Mouse (Mus musculus): ENCODE measurements around the gene Fam104a. TPM values are rescaled to one million over a fixed set of nuclear protein-coding genes. Genes with fewer than 3 reads are reported as not detected.
A peak's percentile ranks its signal among the peaks of the same experiment; 100 is the strongest.
"Not testable (repeated sequence)": the region's sequence is repeated elsewhere in the genome, so short reads cannot be mapped to it uniquely, and the experiment has no call there.

Gene Fam104a
- total RNA-seq, 2 experiments from 2014 or later = 28.3 to 31.6 TPM

DNA sequence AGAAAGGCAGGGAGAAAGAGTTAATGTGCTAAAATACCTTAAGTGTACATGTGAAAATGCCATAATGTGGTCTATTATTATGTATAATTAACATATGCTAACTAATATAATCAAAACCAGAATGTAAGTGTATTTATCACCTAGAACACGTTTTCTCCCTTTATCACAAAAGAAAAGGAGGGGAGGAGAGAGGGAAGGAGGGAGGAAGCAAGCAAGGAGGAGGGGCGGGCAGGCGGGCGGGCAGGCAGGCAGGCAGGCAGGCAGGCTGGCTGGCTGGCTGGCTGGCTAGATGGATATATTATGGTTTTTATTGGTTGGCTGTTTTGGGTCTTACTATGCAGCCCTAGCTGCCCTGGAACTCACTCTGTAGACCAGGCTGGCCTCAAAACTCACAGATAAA, 14.2 kb downstream of the Fam104a start:
- intact Hi-C loops (cut with DNase I) = no loop called here
- no peak for DNase-seq (ENCODE audit: low spot score in 2 of 2)

DNA sequence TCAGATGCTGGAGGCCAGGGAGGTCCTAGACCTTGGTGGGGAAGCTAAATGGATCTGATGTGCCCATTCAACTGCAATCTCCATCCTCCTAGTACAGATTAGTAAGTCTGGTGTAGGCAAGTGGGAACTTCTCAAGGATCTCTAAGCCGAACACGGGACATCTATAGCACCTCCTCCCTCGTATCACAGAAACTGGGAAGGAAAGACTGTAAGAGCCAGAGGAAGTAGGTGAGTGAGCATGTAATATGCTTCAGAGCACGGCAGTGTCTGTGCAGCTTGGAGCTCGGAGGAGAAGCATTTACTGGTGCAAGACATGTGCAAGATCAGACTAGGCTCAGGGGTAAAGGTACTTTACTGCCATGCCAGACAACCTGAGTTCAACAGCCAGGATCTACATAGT, 15.1 kb downstream of the Fam104a start:
- intact Hi-C loops (cut with DNase I) = no loop called here
- DNase-seq (ENCODE audit: low spot score in 2 of 2) = no peak

DNA sequence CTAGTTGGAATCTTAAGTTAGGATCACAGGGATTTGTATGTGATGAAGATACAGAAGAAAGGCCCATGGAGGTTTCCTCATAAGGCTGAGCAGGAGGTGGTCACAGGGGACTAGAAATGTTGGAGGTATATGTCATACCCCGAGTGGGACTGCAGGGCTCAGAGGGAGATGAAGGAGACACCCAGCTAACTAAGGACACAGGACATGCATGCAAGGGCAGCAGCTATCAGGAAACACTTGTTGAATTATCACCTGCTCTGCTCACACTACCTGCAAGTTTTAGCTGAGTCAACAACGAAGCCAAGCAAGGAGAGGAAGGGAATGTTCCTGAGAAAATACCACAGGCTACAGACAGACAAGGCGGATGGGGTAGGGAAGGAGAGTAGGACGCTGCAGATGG, 16.3 kb downstream of the Fam104a start:
- intact Hi-C loops (cut with DNase I) = no loop called here
- DNase-seq (ENCODE audit: low spot score in 2 of 2) = no peak

DNA sequence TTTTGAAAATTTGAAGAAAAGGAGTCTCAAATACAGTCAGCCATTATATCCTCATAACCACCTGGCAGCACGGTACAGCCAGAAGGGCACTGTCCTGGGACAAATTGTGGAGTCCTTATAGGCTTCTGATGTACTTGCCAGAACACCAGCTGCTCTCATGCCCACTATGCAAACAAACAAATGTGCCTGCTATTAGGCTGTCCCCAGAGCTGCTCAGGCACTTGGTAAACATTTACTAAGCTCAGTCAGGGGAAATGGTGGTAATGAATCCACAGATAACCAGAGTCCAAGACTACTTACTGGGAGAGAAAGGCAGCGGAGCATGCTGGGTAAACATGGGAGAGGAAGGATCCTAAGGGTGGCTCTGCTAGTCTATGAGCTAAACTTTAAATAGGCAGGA, 16.8 kb downstream of the Fam104a start:
- no peak for DNase-seq (ENCODE audit: low spot score in 2 of 2)
- intact Hi-C loops (cut with DNase I) = no loop called here

DNA sequence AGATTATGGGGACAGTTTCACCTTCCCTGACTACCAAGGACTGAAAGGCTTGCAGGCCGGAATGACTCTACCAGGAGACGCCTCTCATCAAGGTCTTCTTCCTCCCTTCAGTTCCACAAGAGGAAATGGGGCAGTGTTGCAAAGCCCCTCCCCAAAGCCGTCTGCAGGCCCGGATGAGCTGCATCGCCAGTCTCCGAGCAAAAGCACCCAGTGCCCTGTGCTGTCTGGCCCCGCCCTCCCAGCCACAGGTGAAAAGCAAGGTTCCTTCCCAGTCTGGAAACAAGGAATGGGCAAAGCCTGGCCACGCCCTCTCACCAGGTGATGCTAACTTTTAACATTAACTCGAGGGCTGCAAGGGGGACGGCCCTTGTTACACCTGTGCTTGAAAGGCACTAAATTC, 17.3 kb downstream of the Fam104a start:
- no peak for DNase-seq (ENCODE audit: low spot score in 2 of 2)
- intact Hi-C loops (cut with DNase I) = no loop called here

DNA sequence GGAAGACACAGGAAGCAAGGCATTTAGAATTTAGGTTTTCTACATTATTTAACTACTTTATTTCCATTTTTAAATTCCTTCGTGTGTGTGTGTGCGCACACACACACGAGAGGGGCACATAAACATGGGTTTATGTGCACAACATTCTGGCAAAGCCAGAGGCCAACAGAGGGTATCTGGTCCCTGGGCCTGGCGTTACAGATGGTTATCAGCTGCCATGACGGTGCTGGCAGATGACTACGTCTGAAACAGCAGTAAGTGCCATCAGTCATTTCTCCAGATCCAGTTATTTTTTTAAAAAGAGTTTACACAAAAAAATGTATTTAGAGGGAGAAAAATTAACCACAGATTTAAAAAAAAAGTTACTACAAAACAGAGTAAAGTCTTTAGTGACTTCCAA, 17.8 kb downstream of the Fam104a start:
- no peak for DNase-seq (ENCODE audit: low spot score in 2 of 2)
- intact Hi-C loops (cut with DNase I) = no loop called here

DNA sequence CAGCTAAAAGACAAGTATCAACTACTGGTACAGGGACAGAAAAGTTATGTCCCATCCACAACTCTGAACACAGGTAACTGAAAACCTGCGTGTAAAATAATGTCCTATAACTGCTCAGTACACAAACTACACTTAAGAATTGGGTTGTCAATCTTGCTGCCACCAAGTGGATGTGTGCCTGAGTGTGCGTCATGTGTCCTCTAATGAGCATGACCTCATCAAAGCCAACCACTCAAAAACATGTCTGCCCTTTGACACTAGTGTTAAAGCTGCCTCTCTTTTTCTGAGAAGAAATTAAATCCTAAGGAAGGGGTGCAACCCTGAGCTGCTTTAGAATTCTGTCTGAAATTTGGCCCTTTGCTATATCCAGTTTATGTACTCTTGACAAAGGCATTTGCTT, 19.7 kb downstream of the Fam104a start:
- intact Hi-C loops (cut with DNase I) = no loop called here
- DNase-seq (ENCODE audit: low spot score in 2 of 2) = no peak

DNA sequence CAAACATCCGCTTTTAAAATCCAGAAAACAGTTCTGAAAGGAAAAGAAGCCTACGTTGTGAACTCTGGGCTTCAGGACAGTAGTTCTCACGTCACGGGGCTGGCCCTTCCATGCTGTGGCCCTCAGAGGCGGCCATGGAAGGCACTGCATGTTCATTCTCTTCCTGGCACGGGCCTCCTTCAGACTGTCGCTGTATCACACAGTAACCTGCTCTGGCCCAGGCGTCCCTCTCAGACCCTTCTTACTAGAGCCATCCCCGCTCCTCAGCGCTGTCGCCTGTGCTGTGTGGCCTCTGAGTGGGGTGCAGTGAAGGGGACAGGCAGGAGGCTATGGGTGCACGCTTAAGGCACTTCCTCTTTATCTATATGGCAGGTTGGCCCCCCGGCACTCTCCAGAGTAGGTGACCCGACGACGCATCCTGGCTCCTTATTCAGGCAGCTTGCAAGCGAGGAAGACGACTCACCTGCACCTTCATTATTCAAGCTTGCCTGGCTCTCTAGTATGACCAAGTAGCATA, 22.1 kb downstream of the Fam104a start:
- intact Hi-C loops (cut with DNase I) = no loop called here
- DNase-seq (ENCODE audit: low spot score in 2 of 2) = no peak

DNA sequence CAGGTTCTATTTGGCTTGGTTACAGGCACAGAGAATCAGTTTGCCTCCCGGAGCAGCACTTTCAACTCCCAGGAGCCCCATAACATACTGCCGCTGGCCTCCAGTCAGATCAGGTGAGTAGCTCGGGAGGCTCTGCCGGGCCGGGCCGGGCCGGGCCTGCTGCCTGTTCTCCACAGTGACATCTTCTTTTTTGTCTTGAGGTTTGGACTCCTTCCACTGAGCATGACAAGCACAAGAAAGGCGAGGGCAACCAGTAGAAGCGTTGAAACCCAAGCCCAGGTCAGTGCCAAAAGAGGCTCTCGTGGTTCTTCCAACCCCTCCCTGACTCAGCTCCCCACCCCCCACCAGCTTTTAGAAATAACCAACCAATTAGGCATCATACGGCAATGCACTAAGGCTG, 23.0 kb downstream of the Fam104a start:
- intact Hi-C loops (cut with DNase I) = no loop called here
- DNase-seq (ENCODE audit: low spot score in 2 of 2) = no peak

DNA sequence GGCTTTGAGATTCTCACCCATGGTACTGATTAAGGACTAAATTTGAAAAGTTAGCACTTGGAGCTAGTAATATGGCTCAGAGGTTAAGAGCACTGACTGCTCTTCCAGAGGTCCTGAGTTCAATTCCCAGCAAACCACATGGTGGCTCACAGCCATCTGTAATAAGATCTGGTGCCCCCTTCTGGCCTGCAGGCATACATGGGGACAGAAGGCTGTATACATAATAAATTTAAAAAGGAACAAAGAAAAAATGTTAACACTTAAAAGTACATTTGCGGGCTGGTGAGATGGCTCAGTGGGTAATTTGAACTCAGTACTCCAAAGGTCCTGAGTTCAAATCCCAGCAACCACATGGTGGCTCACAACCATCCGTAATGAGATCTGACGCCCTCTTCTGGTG, 23.7 kb downstream of the Fam104a start:
- intact Hi-C loops (cut with DNase I); DNase-seq (ENCODE audit: low spot score in 2 of 2): not testable (repeated sequence)

DNA sequence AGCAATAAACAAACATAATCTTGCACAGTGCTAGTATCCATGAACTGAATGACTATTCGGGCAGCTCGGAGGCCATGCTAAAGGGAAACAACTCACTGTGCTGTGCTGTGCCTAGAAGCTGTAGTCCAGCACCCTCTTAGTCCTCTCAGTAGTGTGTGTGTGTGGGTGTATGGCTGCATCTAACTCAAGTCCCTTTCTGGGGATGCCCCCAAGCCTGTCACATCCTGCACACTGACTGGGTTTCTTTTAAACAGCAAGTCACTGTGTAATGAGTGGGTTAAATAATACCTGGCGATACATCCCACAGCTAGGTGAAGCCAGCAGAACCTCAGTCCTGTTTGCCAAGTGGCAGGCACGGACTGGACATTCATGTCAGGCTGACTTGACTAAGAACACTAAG, 25.2 kb downstream of the Fam104a start:
- no peak for DNase-seq (ENCODE audit: low spot score in 2 of 2)
- intact Hi-C loops (cut with DNase I) = no loop called here

DNA sequence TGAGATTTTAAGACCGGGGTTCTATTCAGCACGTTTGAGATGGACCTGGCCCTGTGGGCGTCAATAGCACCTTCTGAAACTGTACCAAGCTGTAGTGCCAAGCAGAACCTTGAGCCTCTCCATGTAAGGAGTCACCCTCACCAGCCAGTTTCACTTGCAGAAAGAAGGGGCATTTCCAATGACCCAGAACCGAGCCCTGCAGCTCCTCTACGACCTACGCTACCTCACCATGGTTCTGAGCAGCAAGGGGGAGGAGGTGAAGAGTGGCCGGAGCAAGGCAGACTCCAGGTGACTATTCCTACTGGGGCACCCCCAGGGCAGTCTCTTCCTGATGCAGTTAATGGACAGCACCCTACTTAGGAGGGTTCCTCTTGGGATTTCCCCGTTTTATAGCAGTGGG, 25.6 kb downstream of the Fam104a start:
- no peak for DNase-seq (ENCODE audit: low spot score in 2 of 2)
- intact Hi-C loops (cut with DNase I) = no loop called here

DNA sequence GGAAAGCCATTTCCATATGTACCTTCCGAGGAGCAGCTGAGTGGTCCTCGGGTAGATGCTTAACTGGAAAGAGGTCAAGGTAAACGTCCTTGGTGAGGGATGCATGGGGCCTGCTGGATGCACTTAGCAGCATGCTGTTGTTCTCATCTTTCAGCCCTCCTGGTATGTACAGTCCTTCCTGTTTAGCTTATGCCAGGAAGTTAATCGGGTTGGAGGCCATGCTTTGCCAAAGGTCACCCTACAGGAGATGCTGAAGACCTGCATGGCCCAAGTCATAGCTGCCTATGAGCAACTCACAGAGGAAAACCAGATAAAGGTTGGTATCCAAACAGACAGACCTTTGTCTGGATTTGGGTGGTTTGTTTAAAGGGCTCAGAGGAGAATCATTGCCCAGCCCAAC, 26.7 kb downstream of the Fam104a start:
- intact Hi-C loops (cut with DNase I) = no loop called here
- DNase-seq (ENCODE audit: low spot score in 2 of 2) = no peak

DNA sequence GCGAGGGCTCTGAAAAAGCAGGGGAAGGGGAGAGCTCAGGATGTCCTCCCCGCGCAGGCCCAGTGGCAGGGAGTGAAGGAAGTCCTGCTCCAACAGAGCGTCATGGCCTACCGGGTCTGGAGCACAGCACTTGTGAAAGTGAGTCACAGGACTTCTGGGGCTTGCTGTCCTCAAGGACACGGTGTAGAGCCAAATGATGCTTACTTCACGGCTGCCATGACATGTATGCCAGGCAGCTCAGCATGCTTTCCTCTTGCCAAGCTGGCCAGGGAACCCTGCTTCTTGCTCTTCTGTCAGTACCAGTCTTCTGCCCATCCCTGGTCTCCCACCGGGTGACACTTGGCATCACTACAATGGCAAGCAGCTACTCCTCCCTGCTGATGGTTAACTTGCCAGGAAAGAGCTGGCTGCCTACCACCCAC, 27.4 kb downstream of the Fam104a start:
- DNase-seq (ENCODE audit: low spot score in 2 of 2) = no peak
- intact Hi-C loops (cut with DNase I) = no loop called here

DNA sequence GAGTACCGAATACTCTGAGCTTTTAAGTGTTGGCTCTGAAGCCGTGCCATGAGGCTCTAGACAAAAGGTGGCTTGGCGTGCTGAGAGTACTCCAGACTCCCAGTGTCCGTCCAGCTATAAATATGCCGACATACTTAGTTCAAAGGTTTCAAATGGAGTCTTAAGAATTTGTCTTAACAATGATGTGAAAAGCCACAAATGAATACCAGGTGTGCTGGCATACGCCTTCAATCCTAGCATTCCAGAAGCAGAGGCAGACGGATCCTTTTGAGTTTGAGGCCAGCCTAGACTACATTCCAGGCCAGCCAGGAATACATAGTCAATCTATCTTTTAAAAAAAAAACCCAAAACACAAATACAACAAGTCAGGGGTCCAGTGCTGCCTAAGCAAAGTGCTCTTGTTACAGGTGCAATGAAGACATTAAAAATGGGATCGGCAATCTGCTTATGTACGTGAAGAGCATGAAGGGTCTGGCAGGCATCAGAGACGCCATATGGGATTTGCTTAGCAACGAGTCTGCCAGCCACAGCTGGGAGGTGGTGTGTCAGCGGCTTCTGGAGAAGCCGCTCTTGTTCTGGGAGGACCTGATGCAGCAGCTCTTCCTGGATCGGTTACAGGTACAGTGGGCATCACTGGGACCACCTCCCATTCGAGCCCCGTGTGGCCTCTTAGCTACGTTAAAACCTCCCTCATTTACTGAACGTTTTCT, 29.2 kb downstream of the Fam104a start:
- intact Hi-C loops (cut with DNase I) = no loop called here
- DNase-seq (ENCODE audit: low spot score in 2 of 2) = peak in 1 of 2 experiments; percentile 47

DNA sequence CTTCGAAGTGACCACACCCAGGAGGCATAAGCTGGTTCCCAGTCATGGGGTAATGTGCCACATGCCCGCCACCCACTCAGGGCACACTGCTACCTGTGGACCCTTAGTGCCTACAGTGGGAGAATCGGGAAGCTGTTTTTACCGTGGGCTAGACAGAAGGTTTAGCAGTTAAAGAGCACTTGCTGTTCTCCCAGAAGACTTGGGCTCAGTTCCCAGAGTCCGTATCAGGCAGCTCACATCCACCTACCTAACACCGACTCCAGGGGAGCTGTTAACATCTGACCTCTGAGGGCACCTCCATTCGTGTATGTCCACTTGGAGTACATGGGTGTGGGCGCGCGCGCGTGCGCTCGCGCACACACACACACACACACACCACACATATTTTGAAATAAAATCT, 29.9 kb downstream of the Fam104a start:
- DNase-seq (ENCODE audit: low spot score in 2 of 2) = no peak
- intact Hi-C loops (cut with DNase I) = no loop called here

DNA sequence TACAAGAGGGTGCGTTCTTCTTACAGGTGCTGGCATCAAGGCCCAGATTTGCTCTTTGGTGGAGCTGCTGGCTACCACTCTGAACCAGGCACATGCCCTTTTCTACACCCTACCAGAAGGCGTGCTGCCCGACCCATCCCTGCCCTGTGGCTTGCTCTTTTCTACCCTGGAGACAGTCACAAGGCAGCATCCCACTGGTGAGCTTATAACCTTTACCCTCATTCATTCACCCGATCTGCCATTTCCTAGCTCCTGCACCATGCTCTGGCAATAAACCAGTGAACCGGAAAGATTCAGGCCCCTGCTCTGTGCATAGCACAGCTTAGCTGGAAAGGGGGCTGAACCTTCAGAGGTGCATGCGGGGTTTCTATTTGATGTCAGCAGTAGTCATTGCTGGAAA, 31.4 kb downstream of the Fam104a start:
- intact Hi-C loops (cut with DNase I) = no loop called here

DNA sequence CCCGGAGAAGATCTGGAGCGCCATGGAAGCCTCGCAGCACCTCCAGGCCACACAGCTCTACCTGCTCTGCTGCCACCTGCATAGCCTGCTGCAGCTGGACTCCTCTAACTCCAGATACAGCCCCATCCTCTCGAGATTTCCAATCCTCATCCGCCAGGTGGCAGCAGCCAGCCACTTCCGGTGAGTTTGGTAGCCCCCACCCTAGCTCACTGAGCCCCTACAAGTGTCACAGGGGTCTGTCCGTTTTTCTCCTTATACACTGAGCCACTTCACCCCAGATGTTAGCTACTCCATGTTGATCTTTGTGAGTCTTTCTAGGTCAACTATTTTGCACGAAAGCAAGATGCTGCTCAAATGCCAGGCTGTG, 32.1 kb downstream of the Fam104a start:
- DNase-seq (ENCODE audit: low spot score in 2 of 2) = peak in 1 of 2 experiments; percentile 36
- intact Hi-C loops (cut with DNase I) = no loop called here

More for the DNA sequence above, 31.4 kb downstream of the Fam104a start:
- no peak for DNase-seq (ENCODE audit: low spot score in 2 of 2)

DNA sequence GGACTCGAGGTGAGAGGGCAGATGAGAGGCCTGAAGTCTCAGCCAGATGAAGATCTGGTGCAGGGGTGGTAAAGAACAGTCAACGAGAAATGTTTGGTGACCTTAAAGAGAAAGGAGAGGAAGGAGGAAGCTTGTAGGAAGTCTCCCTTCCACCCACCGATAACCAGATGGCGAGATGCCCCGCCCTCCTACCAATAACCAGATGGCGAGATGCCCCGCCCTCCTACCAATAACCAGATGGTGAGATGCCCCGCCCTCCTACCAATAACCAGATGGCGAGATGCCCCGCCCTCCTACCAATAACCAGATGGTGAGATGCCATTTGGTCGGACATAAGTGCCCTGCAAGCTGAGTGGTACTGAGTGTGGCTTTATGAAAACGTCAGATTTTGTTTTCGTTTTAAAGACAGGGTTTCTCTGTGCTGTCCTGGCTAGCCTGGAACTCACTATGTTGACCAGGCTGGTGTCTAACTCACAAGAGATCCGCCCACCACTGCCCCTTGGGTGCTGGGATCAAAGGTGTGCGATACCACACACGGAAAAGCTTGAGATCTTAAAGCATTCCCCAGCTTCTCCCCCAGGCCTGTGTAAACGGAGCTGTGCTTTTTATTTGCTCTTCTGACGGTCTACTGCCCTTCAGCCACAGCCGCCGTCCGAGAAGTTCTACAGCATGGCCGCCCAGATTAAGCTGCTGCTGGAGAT, 32.6 kb downstream of the Fam104a start:
- intact Hi-C loops (cut with DNase I) = no loop called here
- DNase-seq (ENCODE audit: low spot score in 2 of 2) = no peak

DNA sequence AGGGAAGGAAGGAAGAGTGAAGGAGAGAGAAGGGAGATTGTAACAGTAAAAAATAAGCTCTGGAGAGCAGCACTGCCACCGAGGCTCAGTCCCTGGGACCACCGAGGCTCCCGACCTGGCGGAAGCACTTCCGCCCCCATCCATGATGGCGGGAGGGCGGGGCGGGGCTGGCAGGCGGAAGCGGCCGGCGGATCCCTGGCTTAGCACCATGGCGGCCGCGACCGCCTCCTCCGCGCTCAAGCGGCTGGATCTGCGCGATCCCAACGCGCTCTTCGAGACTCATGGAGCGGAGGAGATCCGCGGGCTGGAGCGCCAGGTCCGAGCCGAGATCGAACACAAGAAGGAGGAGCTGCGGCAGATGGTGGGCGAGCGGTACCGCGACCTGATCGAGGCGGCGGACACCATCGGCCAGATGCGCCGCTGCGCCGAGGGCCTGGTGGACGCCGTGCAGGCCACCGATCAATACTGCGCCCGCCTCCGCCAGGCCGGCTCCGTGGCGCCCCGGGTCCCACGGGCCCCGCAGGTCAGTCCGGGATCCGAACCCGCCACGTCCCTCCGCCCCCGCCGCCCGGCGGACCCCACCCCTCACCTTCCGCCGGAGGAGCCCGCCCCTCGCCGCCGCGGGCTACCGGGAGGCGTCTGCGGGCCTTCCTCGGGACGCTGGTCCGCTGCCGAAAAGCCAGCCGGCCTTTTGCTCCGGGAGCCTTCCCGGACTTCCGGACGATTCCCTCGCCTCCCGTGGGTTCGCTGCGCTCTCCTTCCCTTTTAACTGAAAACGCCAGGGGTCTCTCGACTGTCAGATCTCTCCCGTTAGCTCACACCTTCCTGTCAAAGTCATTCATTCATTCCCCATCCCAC, 34.4 kb downstream of the Fam104a start, which contains the start of gene Slc39a11:
TSS of gene Slc39a11 (minus strand) at position 727 of the 858 bp plus-strand sequence.
- intact Hi-C loops (cut with DNase I) = loop anchor here (2.0 kb wide), 2 partner anchors 35 to 161 kb away; partner anchors contain the start of genes D11Wsu47e and Fam104a
- DNase-seq (ENCODE audit: low spot score in 2 of 2) = peak; percentile 64 to 73
